Comparison of ENCODE assay signal across 32 mouse cellular contexts in the genomic region with DNA sequence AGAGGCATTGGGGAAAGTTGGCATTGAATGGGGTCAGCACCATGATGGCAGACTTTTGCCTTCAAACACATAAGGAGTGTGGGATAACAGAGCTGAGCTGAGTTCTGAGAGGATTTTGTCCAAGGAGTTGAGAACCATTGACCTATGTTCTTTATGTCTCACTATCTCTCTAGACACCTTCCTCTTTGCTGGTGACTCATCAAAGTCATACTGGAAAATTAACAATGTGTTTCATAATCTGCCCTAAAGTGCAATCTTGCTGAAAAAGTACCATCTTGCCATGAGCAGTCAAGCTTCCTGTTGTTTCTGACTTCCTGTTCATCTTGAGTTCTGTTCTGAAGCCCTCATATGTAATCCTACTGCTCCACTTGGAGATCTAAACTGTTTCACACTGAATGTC. TPM values are rescaled to one million over a fixed set of nuclear protein-coding genes. Genes with fewer than 3 reads are reported as not detected.
DNase-seq lines count a peak whose midpoint lies in the region; ATAC-seq lines count a peak whose summit lies in the region.
"Had no signal": no experiment of that assay in that cellular context is flagged by ENCODE, and none has a peak within 500 bp of the region (broad histone marks: within the 10 kb centered on the region; RNA-seq: fewer than 3 reads in every experiment).

No protein-coding gene starts in this region.

- peak; percentile 42 for ATAC-seq in liver, embryonic 16.5 days (ENCODE audit: low read depth)
- peak; percentile 98 for ATAC-seq in neutrophil, adult 5-6 weeks (ENCODE audit: extremely low read depth, insufficient number of reproducible peaks, low FRiP score, poor library complexity, severe bottlenecking)
- ATAC-seq: activated CD4-positive, CD25-positive, alpha-beta regulatory T cell, adult 4 months; forebrain, postnatal 0 days had no signal

- H3K27ac ChIP-seq in liver, embryonic 16.5 days (ENCODE audit: low read length) = no peak overlapping the region
- H3K27ac ChIP-seq: embryonic facial prominence, embryonic 13.5 days; hindbrain, embryonic 14.5 days; left cerebral cortex, adult 2 months; limb, embryonic 12.5 days; midbrain, embryonic 12.5 days; neural tube, embryonic 12.5 days had no signal

- H3K9ac ChIP-seq in liver, embryonic 16.5 days (ENCODE audit: low read depth, low read length) = no peak overlapping the region
- H3K9ac ChIP-seq: embryonic facial prominence, embryonic 13.5 days; forebrain, postnatal 0 days; hindbrain, embryonic 14.5 days; limb, embryonic 12.5 days; midbrain, embryonic 12.5 days; neural tube, embryonic 12.5 days had no signal

- H3K4me2 ChIP-seq in liver, embryonic 16.5 days (ENCODE audit: low read depth, low read length) = no peak overlapping the region
- H3K4me2 ChIP-seq: embryonic facial prominence, embryonic 13.5 days; heart, embryonic 11.5 days; hindbrain, embryonic 14.5 days; limb, embryonic 12.5 days; midbrain, embryonic 12.5 days; neural tube, embryonic 12.5 days had no signal

- H3K27me3 ChIP-seq in liver, embryonic 16.5 days (ENCODE audit: control insufficient read depth, insufficient read depth, low read depth, low read length) = no peaks in the 10 kb centered on the region
- H3K27me3 ChIP-seq: embryonic facial prominence, embryonic 13.5 days; limb, embryonic 12.5 days; midbrain, embryonic 12.5 days; neural tube, embryonic 12.5 days had no signal

- H3K36me3 ChIP-seq in liver, embryonic 16.5 days (ENCODE audit: control insufficient read depth, insufficient read depth) = no peaks in the 10 kb centered on the region
- H3K36me3 ChIP-seq: embryonic facial prominence, embryonic 13.5 days; limb, embryonic 12.5 days; midbrain, embryonic 12.5 days; neural tube, embryonic 12.5 days had no signal

- intact Hi-C loops in heart, postnatal 14 days (cut with DNase I) = no loop called here

- H3K4me1 ChIP-seq in liver, embryonic 16.5 days (ENCODE audit: control insufficient read depth, low read depth, low read length) = no peaks in the 10 kb centered on the region
- H3K4me1 ChIP-seq: embryonic facial prominence, embryonic 13.5 days; limb, embryonic 12.5 days; midbrain, embryonic 12.5 days; neural tube, embryonic 12.5 days had no signal

- DNase-seq in lung, postnatal 25 days (ENCODE audit: low spot score) = peak; percentile 18
- no peak for DNase-seq in lung, postnatal 10 days
- peak; percentile 49 for DNase-seq in c-Kit-positive CD71-negative TER-119-negative erythroid progenitor cells, embryonic 14.5 days (ENCODE audit: low read depth)
- DNase-seq in cerebellum, adult 8-10 months = no peak
- no peak for DNase-seq in frontal cortex, postnatal 36 days (ENCODE audit: low spot score in 2 of 2)
- no peak for DNase-seq in heart, postnatal 14 days
- DNase-seq: adrenal gland, postnatal 10 days; cerebellum, adult 9-11 months; forebrain, postnatal 0 days; heart, postnatal 10 days; kidney, adult 9 months; kidney, postnatal 4 days; layer of hippocampus, adult 9-11 months; right cerebral cortex, adult 18-20 months; thymus, postnatal 36 days had no signal

- no peak overlapping the region for H3K4me3 ChIP-seq in liver, embryonic 16.5 days (ENCODE audit: low read depth, low read length)
- H3K4me3 ChIP-seq: embryonic facial prominence, embryonic 13.5 days; left cerebral cortex, adult 2 months; limb, embryonic 12.5 days; midbrain, embryonic 12.5 days; neural tube, embryonic 12.5 days had no signal

- no peaks in the 10 kb centered on the region for H3K9me3 ChIP-seq in liver, embryonic 16.5 days (replicated peaks; ENCODE audit: control insufficient read depth, low read length)
- H3K9me3 ChIP-seq: embryonic facial prominence, embryonic 13.5 days; midbrain, embryonic 12.5 days; neural tube, embryonic 12.5 days had no signal

RNA-seq across cellular contexts. Expression of a gene that starts 9.2 kb away (rescaled TPM):
- polyA plus RNA-seq in liver, embryonic 16.5 days (2015; fragmentation: Nextera tagmentation; extraction: Ambion mirVana) = 0.62 and 0.68 TPM in 2 replicates
- total RNA-seq in neutrophil, adult 5-6 weeks (2017) = 512 and 520 TPM in 2 replicates
- total RNA-seq in heart, postnatal 14 days (2021) = under 1 TPM in 1 of 2 experiments, not detected in 1; 0.66 TPM
- total RNA-seq: forebrain, postnatal 0 days; gastrocnemius, adult 18-20 months; left cerebral cortex, adult 2 months had no signal
- polyA plus RNA-seq: activated CD4-positive, CD25-positive, alpha-beta regulatory T cell, adult 4 months; embryonic facial prominence, embryonic 13.5 days; forebrain, postnatal 0 days; intestine, embryonic 14.5 days; limb, embryonic 12.5 days; midbrain, embryonic 12.5 days; neural tube, embryonic 12.5 days; small intestine, adult 2 months; testis, adult 2 months had no signal

RNA-seq across cellular contexts. Expression of a gene that starts 23.1 kb away (rescaled TPM):
- 20.2 and 22.1 TPM in 2 replicates for polyA plus RNA-seq in liver, embryonic 16.5 days (2015; fragmentation: Nextera tagmentation; extraction: Ambion mirVana)
- total RNA-seq in neutrophil, adult 5-6 weeks (2017) = 29.6 and 30.4 TPM in 2 replicates
- total RNA-seq in heart, postnatal 14 days (2021) = 1 to 10 TPM; 1.7 to 2.2 TPM
- total RNA-seq: left cerebral cortex, adult 2 months had no signal
- polyA plus RNA-seq: C2C12 had no signal

RNA-seq across cellular contexts. Expression of a gene that starts 36.9 kb away (rescaled TPM):
- 1.4 and 1.6 TPM in 2 replicates for polyA plus RNA-seq in liver, embryonic 16.5 days (2015; fragmentation: Nextera tagmentation; extraction: Ambion mirVana)
- total RNA-seq in neutrophil, adult 5-6 weeks (2017) = 180 and 189 TPM in 2 replicates
- under 1 TPM in 1 of 2 experiments, not detected in 1; 0.22 TPM for total RNA-seq in heart, postnatal 14 days (2021)
- total RNA-seq: forebrain, postnatal 0 days; gastrocnemius, adult 18-20 months; left cerebral cortex, adult 2 months had no signal
- polyA plus RNA-seq: activated CD4-positive, CD25-positive, alpha-beta regulatory T cell, adult 4 months; C2C12; embryonic facial prominence, embryonic 13.5 days; forebrain, postnatal 0 days; heart, embryonic 11.5 days; hindbrain, embryonic 14.5 days; limb, embryonic 12.5 days; midbrain, embryonic 12.5 days; neural tube, embryonic 12.5 days; small intestine, adult 2 months; testis, adult 2 months had no signal

RNA-seq across cellular contexts. Expression of a gene that starts 55.4 kb away (rescaled TPM):
- polyA plus RNA-seq in liver, embryonic 16.5 days (2015; fragmentation: Nextera tagmentation; extraction: Ambion mirVana) = not detected in 2 replicates
- total RNA-seq in neutrophil, adult 5-6 weeks (2017) = not detected in 2 replicates
- total RNA-seq in heart, postnatal 14 days (2021) = not detected
- total RNA-seq: adrenal gland, postnatal 10 days; forebrain, postnatal 0 days; gastrocnemius, adult 18-20 months; gastrocnemius, postnatal 4 days; heart, postnatal 10 days; left cerebral cortex, adult 2 months had no signal
- polyA plus RNA-seq: activated CD4-positive, CD25-positive, alpha-beta regulatory T cell, adult 4 months; C2C12; embryonic facial prominence, embryonic 13.5 days; forebrain, postnatal 0 days; heart, embryonic 11.5 days; hindbrain, embryonic 14.5 days; intestine, embryonic 14.5 days; limb, embryonic 12.5 days; lung, embryonic 16.5 days; midbrain, embryonic 12.5 days; neural tube, embryonic 12.5 days; small intestine, adult 2 months had no signal

Comparison
In these comparisons a context has a peak if more than half of its experiments do, and no peak if none do; other contexts are left out.
1. DNase-seq: peak in lung, postnatal 25 days (single experiment) and c-Kit-positive CD71-negative TER-119-negative erythroid progenitor cells, embryonic 14.5 days (single experiment); none in lung, postnatal 10 days (single experiment), cerebellum, adult 8-10 months (single experiment), frontal cortex, postnatal 36 days (0 of 2) and heart, postnatal 14 days (0 of 2).
2. RNA of a gene that starts 9.2 kb away (total RNA-seq): 512 to 520 TPM in neutrophil, adult 5-6 weeks; 0.66 TPM in heart, postnatal 14 days; every median in the first group is over 100 times any median in the second.
3. RNA of a gene that starts 36.9 kb away (total RNA-seq): 180 to 189 TPM in neutrophil, adult 5-6 weeks; 0.22 TPM in heart, postnatal 14 days; every median in the first group is over 100 times any median in the second.